Mouse (Mus musculus): Measurements from ENCODE around the gene Erp27. TPM values are rescaled to one million over a fixed set of nuclear protein-coding genes. Genes with fewer than 3 reads are reported as not detected.

Erp27 gene
- total and polyA plus RNA-seq, 3 experiments = 0.39 TPM; not detected in 2

DNA sequence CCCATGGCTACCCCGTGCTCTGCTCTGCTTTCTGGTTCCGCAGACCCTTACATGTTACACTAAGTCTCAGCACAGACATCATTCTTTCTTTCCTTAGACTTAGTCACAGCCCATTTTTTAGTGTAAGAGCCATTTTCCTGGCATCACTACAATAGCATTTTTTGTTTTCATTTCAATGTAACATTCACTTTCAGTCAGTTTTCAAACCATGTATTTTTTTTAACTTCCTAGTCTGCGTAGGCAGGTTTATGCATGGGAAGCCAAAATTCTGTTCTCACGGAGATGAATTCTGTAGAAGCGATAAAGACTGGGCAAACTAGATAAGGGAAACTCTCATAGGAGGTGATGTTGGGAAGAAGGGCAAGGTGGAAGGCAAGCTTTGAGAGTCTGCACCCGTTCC, 32.4 kb downstream of the Erp27 start (continued):
- TF ChIP-seq MXI1 (IDR thresholded peaks at IDR 0.05; ENCODE audit: low read depth, low read length) (no peak), ZKSCAN1 (IDR thresholded peaks at IDR 0.05; ENCODE audit: low read depth, low read length) (no peak)

DNA sequence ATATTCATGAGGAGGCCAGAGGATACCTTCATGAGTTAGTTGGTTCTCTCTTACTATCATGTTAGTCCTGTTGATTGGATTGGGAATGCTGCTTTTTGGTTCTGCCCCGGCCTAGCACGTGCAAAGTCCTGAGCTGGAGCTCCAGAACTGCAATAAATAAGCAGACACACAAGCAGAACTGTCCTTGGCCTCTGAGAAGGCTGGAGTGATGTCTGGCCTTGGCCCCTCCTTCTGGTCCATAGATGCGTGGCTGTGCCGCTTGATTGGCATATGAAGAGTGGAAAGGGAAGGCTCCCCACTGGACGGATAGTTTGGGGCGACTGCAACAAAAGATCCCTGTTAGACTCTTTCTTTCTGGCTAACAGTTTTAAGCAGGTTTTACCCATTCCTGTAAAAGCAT, 32.9 kb downstream of the Erp27 start:
- no peak overlapping the region for H3K4me3 ChIP-seq (ENCODE audit: control insufficient read depth in 1 of 2, insufficient read depth in 1 of 2, low read depth in 2 of 2, low read length in 2 of 2)
- H3K9me3 ChIP-seq (replicated peaks; ENCODE audit: insufficient read depth, low read length) = no peaks in the 10 kb centered on the region
- H3K27ac ChIP-seq (ENCODE audit: control insufficient read depth, low read depth, low read length) = no peak overlapping the region
- DNase-seq (ENCODE audit: low read depth, low spot score) = no peak
- H3K79me2 ChIP-seq (ENCODE audit: control insufficient read depth, insufficient read depth, low read length, poor library complexity) = no peaks in the 10 kb centered on the region
- H3K4me1 ChIP-seq (ENCODE audit: control insufficient read depth in 1 of 2, insufficient read depth in 2 of 2, low read length in 2 of 2) = no peaks in the 10 kb centered on the region
- H3K27me3 ChIP-seq (ENCODE audit: control insufficient read depth in 1 of 2, insufficient read depth in 2 of 2, low read length in 2 of 2) = peaks cover 0 to 5% of the 10 kb centered on the region in 2 experiments; a peak in 2 of 4 replicates
- TF ChIP-seq POLR2A (IDR thresholded peaks at IDR 0.05; ENCODE audit: control insufficient read depth in 1 of 2, insufficient read depth in 1 of 2, low read depth in 1 of 2, low read length in 2 of 2, poor library complexity in 1 of 2) (no peak), EP300 (IDR thresholded peaks at IDR 0.05; ENCODE audit: low read depth in 1 of 2, low read length in 2 of 2) (no peak), NRF1 (IDR thresholded peaks at IDR 0.05; ENCODE audit: insufficient read depth, low read depth, low read length, poor library complexity, severe bottlenecking) (no peak), ZKSCAN1 (IDR thresholded peaks at IDR 0.05; ENCODE audit: low read depth, low read length) (no peak), ZMIZ1 (IDR thresholded peaks at IDR 0.05; ENCODE audit: low read depth, low read length) (no peak), MAZ (IDR thresholded peaks at IDR 0.05; ENCODE audit: low read depth, low read length) (no peak), MAFK (IDR thresholded peaks at IDR 0.05; ENCODE audit: borderline replicate concordance, low read depth, low read length) (no peak), ELF1 (IDR thresholded peaks at IDR 0.05; ENCODE audit: low read depth, low read length) (no peak), SIN3A (IDR thresholded peaks at IDR 0.05; ENCODE audit: low read length) (no peak), ETS1 (IDR thresholded peaks at IDR 0.05; ENCODE audit: low read depth, low read length) (no peak), UBTF (IDR thresholded peaks at IDR 0.05; ENCODE audit: borderline replicate concordance, insufficient read depth, low read depth, low read length) (no peak), MYC (IDR thresholded peaks at IDR 0.05; ENCODE audit: low read depth, low read length) (no peak), HCFC1 (IDR thresholded peaks at IDR 0.05; ENCODE audit: low read depth, low read length) (no peak), USF2 (IDR thresholded peaks at IDR 0.05; ENCODE audit: borderline replicate concordance in 1 of 2, insufficient read depth in 1 of 2, low read depth in 1 of 2, low read length in 2 of 2) (no peak), POLR2AphosphoS5 (IDR thresholded peaks at IDR 0.05; ENCODE audit: borderline replicate concordance, low read depth, low read length) (no peak), CTCF (IDR thresholded peaks at IDR 0.05 in 2 of 3, conservative IDR thresholded peaks at IDR 0.05 in 1 of 3; ENCODE audit: control insufficient read depth in 1 of 3, insufficient read depth in 1 of 3, low read depth in 2 of 3, low read length in 3 of 3, poor library complexity in 1 of 3, severe bottlenecking in 1 of 3) (no peak), USF1 (IDR thresholded peaks at IDR 0.05; ENCODE audit: low read depth, low read length) (no peak)
- no peak overlapping the region for H3K9ac ChIP-seq (ENCODE audit: control insufficient read depth, low read depth, low read length, poor library complexity, severe bottlenecking)
- no peaks in the 10 kb centered on the region for H3K36me3 ChIP-seq (ENCODE audit: control insufficient read depth in 1 of 2, insufficient read depth in 2 of 2, low read length in 2 of 2)

DNA sequence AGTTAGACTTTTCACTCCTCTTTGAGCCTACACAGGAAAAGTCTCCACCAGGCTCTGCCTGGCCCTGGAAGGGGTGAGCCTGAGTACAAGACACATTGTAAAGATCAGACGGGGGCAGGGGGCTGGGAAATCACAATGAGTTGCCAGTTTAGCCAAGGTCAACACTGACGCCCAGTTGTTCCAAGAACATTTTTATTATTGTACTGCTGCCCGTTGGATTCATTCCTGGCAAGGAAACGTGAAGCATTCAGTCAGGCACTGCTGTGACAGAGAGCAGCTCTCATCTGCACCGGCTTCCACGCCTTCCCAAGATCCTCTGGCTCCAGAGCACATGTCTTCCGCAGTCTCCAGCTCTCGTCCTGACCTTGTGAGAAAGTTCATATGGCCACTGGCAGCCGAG, 34.1 kb downstream of the Erp27 start:
- no peak for TF ChIP-seq MAX (IDR thresholded peaks at IDR 0.05; ENCODE audit: low read length)
- no peak for TF ChIP-seq NELFE (IDR thresholded peaks at IDR 0.05; ENCODE audit: low read depth, low read length)
- no peak for TF ChIP-seq MAZ (IDR thresholded peaks at IDR 0.05; ENCODE audit: low read depth, low read length)
- no peak for TF ChIP-seq ETS1 (IDR thresholded peaks at IDR 0.05; ENCODE audit: low read depth, low read length)
- TF ChIP-seq HCFC1 (IDR thresholded peaks at IDR 0.05; ENCODE audit: low read depth, low read length) = no peak
- no peak for TF ChIP-seq RCOR1 (IDR thresholded peaks at IDR 0.05; ENCODE audit: low read depth, low read length)
- TF ChIP-seq GATA1 (IDR thresholded peaks at IDR 0.05; ENCODE audit: low read depth, low read length) = no peak
- TF ChIP-seq BHLHE40 (IDR thresholded peaks at IDR 0.05; ENCODE audit: borderline replicate concordance, low read depth, low read length) = no peak
- TF ChIP-seq CHD2 (IDR thresholded peaks at IDR 0.05; ENCODE audit: low read length) = no peak
- TF ChIP-seq SIN3A (IDR thresholded peaks at IDR 0.05; ENCODE audit: low read length) = no peak
- no peak for TF ChIP-seq ZC3H11A (IDR thresholded peaks at IDR 0.05; ENCODE audit: low read depth, low read length)
- TF ChIP-seq TCF12 (IDR thresholded peaks at IDR 0.05; ENCODE audit: low read depth, low read length) = no peak
- TF ChIP-seq RAD21 (IDR thresholded peaks at IDR 0.05; ENCODE audit: low read depth, low read length) = no peak
- no peak for TF ChIP-seq ZNF384 (IDR thresholded peaks at IDR 0.05; ENCODE audit: low read depth, low read length)
- no peak for TF ChIP-seq GABPA (IDR thresholded peaks at IDR 0.05; ENCODE audit: low read depth, low read length)
- no peak for TF ChIP-seq KAT2A (conservative IDR thresholded peaks at IDR 0.05; ENCODE audit: low read depth, low read length)
- TF ChIP-seq USF2 (IDR thresholded peaks at IDR 0.05; ENCODE audit: borderline replicate concordance in 1 of 2, insufficient read depth in 1 of 2, low read depth in 1 of 2, low read length in 2 of 2) = no peak
- H3K79me2 ChIP-seq (ENCODE audit: control insufficient read depth, insufficient read depth, low read length, poor library complexity) = no peaks in the 10 kb centered on the region
- H3K36me3 ChIP-seq (ENCODE audit: control insufficient read depth in 1 of 2, insufficient read depth in 2 of 2, low read length in 2 of 2) = no peaks in the 10 kb centered on the region
- H3K4me3 ChIP-seq (ENCODE audit: control insufficient read depth in 1 of 2, insufficient read depth in 1 of 2, low read depth in 2 of 2, low read length in 2 of 2) = no peak overlapping the region
- no peak overlapping the region for H3K9ac ChIP-seq (ENCODE audit: control insufficient read depth, low read depth, low read length, poor library complexity, severe bottlenecking)
- H3K4me1 ChIP-seq (ENCODE audit: control insufficient read depth in 1 of 2, insufficient read depth in 2 of 2, low read length in 2 of 2) = no peaks in the 10 kb centered on the region
- no peak overlapping the region for H3K27ac ChIP-seq (ENCODE audit: control insufficient read depth, low read depth, low read length)
- H3K27me3 ChIP-seq (ENCODE audit: control insufficient read depth in 1 of 2, insufficient read depth in 2 of 2, low read length in 2 of 2) = peaks cover 0 to 5% of the 10 kb centered on the region in 2 experiments; a peak in 2 of 4 replicates
- H3K9me3 ChIP-seq (replicated peaks; ENCODE audit: insufficient read depth, low read length) = no peaks in the 10 kb centered on the region
- no peak for DNase-seq (ENCODE audit: low read depth, low spot score)
